Mouse (Mus musculus): Measurements from ENCODE around the gene Auts2.

Gene Auts2

GRCm38 (mm10) chr5:131775672-131776071 is 767.5 kb downstream of the Auts2 start:
- no peak for DNase-seq

GRCm38 (mm10) chr5:131775222-131775621 is 767.9 kb downstream of the Auts2 start:
- DNase-seq: peak; percentile 91

GRCm38 (mm10) chr5:131774792-131775191 is 768.4 kb downstream of the Auts2 start:
- no peak for DNase-seq

GRCm38 (mm10) chr5:131772616-131773015 is 770.5 kb downstream of the Auts2 start:
- peak; percentile 86 for DNase-seq

GRCm38 (mm10) chr5:131769273-131769672 is 773.9 kb downstream of the Auts2 start:
- DNase-seq: no peak

GRCm38 (mm10) chr5:131767699-131768264 is 775.4 kb downstream of the Auts2 start:
- DNase-seq: no peak

GRCm38 (mm10) chr5:131767176-131767575 is 776.0 kb downstream of the Auts2 start:
- no peak for DNase-seq

- DNase-seq: no peak
Observed at GRCm38 (mm10) chr5:131759432-131759831, 783.7 kb downstream of the Auts2 start.

GRCm38 (mm10) chr5:131750330-131750729 is 792.8 kb downstream of the Auts2 start:
- no peak for DNase-seq

GRCm38 (mm10) chr5:131749211-131749610 is 793.9 kb downstream of the Auts2 start:
- no peak for DNase-seq

GRCm38 (mm10) chr5:131743069-131743468 is 800.1 kb downstream of the Auts2 start:
- no peak for DNase-seq

GRCm38 (mm10) chr5:131737476-131737875 is 805.7 kb downstream of the Auts2 start:
- DNase-seq: no peak

- DNase-seq: no peak
Observed at GRCm38 (mm10) chr5:131733324-131733660, 809.9 kb downstream of the Auts2 start.

GRCm38 (mm10) chr5:131732631-131733323 is 810.4 kb downstream of the Auts2 start:
- DNase-seq: no peak

GRCm38 (mm10) chr5:131729456-131729855 is 813.7 kb downstream of the Auts2 start:
- DNase-seq: no peak

- no peak for DNase-seq
Observed at GRCm38 (mm10) chr5:131727909-131728308, 815.2 kb downstream of the Auts2 start.

GRCm38 (mm10) chr5:131724508-131724907 is 818.6 kb downstream of the Auts2 start:
- no peak for DNase-seq

- DNase-seq: no peak
Observed at GRCm38 (mm10) chr5:131722791-131723190, 820.4 kb downstream of the Auts2 start.

GRCm38 (mm10) chr5:131722361-131722760 is 820.8 kb downstream of the Auts2 start:
- no peak for DNase-seq

GRCm38 (mm10) chr5:131718013-131718412 is 825.1 kb downstream of the Auts2 start:
- DNase-seq: peak; percentile 55

- no peak for DNase-seq
Observed at GRCm38 (mm10) chr5:131717359-131717965, 825.7 kb downstream of the Auts2 start.

- no peak for DNase-seq
Observed at GRCm38 (mm10) chr5:131714979-131715378, 828.2 kb downstream of the Auts2 start.

GRCm38 (mm10) chr5:131712441-131712840 is 830.7 kb downstream of the Auts2 start:
- DNase-seq: no peak

GRCm38 (mm10) chr5:131711474-131712129 is 831.5 kb downstream of the Auts2 start:
- no peak for DNase-seq

Measured in cerebellum, adult 11 months (tissue).